Mouse (Mus musculus): ENCODE measurements around the gene Chtf18. TPM values are rescaled to one million over a fixed set of nuclear protein-coding genes. Genes with fewer than 3 reads are reported as not detected.
"Not testable (repeated sequence)": the region's sequence is repeated elsewhere in the genome, so short reads cannot be mapped to it uniquely, and the experiment has no call there.

The Chtf18 gene
- total and polyA plus RNA-seq, 3 experiments = 35.5 to 71.1 TPM; not detected in 1

DNA sequence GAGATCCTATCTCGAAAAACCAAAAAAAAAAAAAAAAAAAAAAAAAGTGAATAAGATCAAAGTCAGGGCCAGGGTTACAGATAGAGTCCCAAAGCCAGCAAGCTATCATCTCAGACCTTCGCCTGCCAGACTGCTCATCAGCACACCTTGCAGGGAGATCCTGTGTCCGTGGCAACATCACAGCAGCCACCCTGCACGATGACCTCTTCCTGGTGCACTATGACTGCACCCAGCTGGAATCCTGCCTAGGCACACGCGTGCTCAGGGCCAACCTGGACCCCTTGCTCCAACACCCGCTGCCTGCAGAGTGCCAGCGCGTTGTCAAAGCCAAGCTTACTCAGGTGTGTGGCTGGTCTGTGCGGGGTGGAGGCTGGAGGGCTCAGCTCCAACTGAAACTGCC is 17.1 kb upstream of the Chtf18 start:
- no peaks in the 10 kb centered on the region for H3K9me3 ChIP-seq (replicated peaks; ENCODE audit: insufficient read depth, low read length)
- no peaks in the 10 kb centered on the region for H3K36me3 ChIP-seq (ENCODE audit: control insufficient read depth in 1 of 2, insufficient read depth in 2 of 2, low read length in 2 of 2)
- H3K79me2 ChIP-seq (ENCODE audit: control insufficient read depth, insufficient read depth, low read length, poor library complexity) = no peaks in the 10 kb centered on the region
- peaks cover 4 to 5% of the 10 kb centered on the region in 2 experiments; a peak in 2 of 4 replicates for H3K27me3 ChIP-seq (ENCODE audit: control insufficient read depth in 1 of 2, insufficient read depth in 2 of 2, low read length in 2 of 2)
- DNase-seq (ENCODE audit: low read depth, low spot score) = no peak
- no peak overlapping the region for H3K27ac ChIP-seq (ENCODE audit: control insufficient read depth, low read depth, low read length)
- H3K4me3 ChIP-seq (ENCODE audit: control insufficient read depth in 1 of 2, insufficient read depth in 1 of 2, low read depth in 2 of 2, low read length in 2 of 2) = no peak overlapping the region
- H3K9ac ChIP-seq (ENCODE audit: control insufficient read depth, low read depth, low read length, poor library complexity, severe bottlenecking) = no peak overlapping the region
- no peak for TF ChIP-seq USF2 (IDR thresholded peaks at IDR 0.05; ENCODE audit: borderline replicate concordance in 1 of 2, insufficient read depth in 1 of 2, low read depth in 1 of 2, low read length in 2 of 2)
- TF ChIP-seq MAX (IDR thresholded peaks at IDR 0.05; ENCODE audit: low read length) = no peak
- no peak for TF ChIP-seq POLR2A (IDR thresholded peaks at IDR 0.05; ENCODE audit: control insufficient read depth in 1 of 2, insufficient read depth in 1 of 2, low read depth in 1 of 2, low read length in 2 of 2, poor library complexity in 1 of 2)
- no peak for TF ChIP-seq POLR2AphosphoS5 (IDR thresholded peaks at IDR 0.05; ENCODE audit: borderline replicate concordance, low read depth, low read length)
- TF ChIP-seq ETS1 (IDR thresholded peaks at IDR 0.05; ENCODE audit: low read depth, low read length) = no peak
- no peak for TF ChIP-seq MXI1 (IDR thresholded peaks at IDR 0.05; ENCODE audit: low read depth, low read length)
- no peak for TF ChIP-seq BHLHE40 (IDR thresholded peaks at IDR 0.05; ENCODE audit: borderline replicate concordance, low read depth, low read length)
- no peak for TF ChIP-seq JUND (IDR thresholded peaks at IDR 0.05; ENCODE audit: low read depth, low read length)
- no peaks in the 10 kb centered on the region for H3K4me1 ChIP-seq (ENCODE audit: control insufficient read depth in 1 of 2, insufficient read depth in 2 of 2, low read length in 2 of 2)

DNA sequence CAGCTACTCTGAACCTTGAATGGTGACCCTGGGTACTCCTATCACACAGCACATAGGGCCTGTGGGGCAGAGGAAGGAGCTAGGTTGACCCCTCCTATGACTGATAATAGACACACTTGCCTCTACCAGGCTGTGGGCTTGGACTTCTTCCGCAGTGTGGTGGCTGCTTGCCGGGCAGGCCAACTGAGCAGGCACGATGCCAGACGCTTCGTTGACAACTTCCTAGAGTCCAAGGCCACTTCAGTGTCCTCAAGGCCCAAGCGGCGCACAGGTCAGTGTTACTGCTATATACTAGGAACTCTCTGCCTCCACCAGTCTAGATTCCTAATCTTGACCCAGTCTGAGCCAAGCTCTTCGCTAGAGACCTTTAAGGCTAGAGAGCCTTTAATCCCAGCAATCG is 16.6 kb upstream of the Chtf18 start:
- Histone ChIP-seq H3K4me3 (ENCODE audit: control insufficient read depth in 1 of 2, insufficient read depth in 1 of 2, low read depth in 2 of 2, low read length in 2 of 2) (no peak overlapping the region), H3K9ac (ENCODE audit: control insufficient read depth, low read depth, low read length, poor library complexity, severe bottlenecking) (no peak overlapping the region), H3K27me3 (ENCODE audit: control insufficient read depth in 1 of 2, insufficient read depth in 2 of 2, low read length in 2 of 2) (peaks cover 4 to 5% of the 10 kb centered on the region in 2 experiments; a peak in 2 of 4 replicates), H3K36me3 (ENCODE audit: control insufficient read depth in 1 of 2, insufficient read depth in 2 of 2, low read length in 2 of 2) (no peaks in the 10 kb centered on the region), H3K4me1 (ENCODE audit: control insufficient read depth in 1 of 2, insufficient read depth in 2 of 2, low read length in 2 of 2) (no peaks in the 10 kb centered on the region), H3K27ac (ENCODE audit: control insufficient read depth, low read depth, low read length) (no peak overlapping the region), H3K79me2 (ENCODE audit: control insufficient read depth, insufficient read depth, low read length, poor library complexity) (no peaks in the 10 kb centered on the region), H3K9me3 (replicated peaks; ENCODE audit: insufficient read depth, low read length) (no peaks in the 10 kb centered on the region)
- DNase-seq (ENCODE audit: low read depth, low spot score) = no peak
- no peak for TF ChIP-seq MXI1 (IDR thresholded peaks at IDR 0.05; ENCODE audit: low read depth, low read length)
- TF ChIP-seq USF2 (IDR thresholded peaks at IDR 0.05; ENCODE audit: borderline replicate concordance in 1 of 2, insufficient read depth in 1 of 2, low read depth in 1 of 2, low read length in 2 of 2) = no peak
- no peak for TF ChIP-seq KAT2A (conservative IDR thresholded peaks at IDR 0.05; ENCODE audit: low read depth, low read length)
- TF ChIP-seq TBP (IDR thresholded peaks at IDR 0.05; ENCODE audit: low read depth, low read length) = no peak
- TF ChIP-seq NELFE (IDR thresholded peaks at IDR 0.05; ENCODE audit: low read depth, low read length) = no peak
- no peak for TF ChIP-seq MAFK (IDR thresholded peaks at IDR 0.05; ENCODE audit: borderline replicate concordance, low read depth, low read length)
- no peak for TF ChIP-seq ZKSCAN1 (IDR thresholded peaks at IDR 0.05; ENCODE audit: low read depth, low read length)
- TF ChIP-seq POLR2AphosphoS2 (IDR thresholded peaks at IDR 0.05; ENCODE audit: low read length) = no peak
- no peak for TF ChIP-seq MYC (IDR thresholded peaks at IDR 0.05; ENCODE audit: low read depth, low read length)
- no peak for TF ChIP-seq ELF1 (IDR thresholded peaks at IDR 0.05; ENCODE audit: low read depth, low read length)
- TF ChIP-seq ETS1 (IDR thresholded peaks at IDR 0.05; ENCODE audit: low read depth, low read length) = no peak
- TF ChIP-seq TAL1 (IDR thresholded peaks at IDR 0.05; ENCODE audit: low read length) = no peak
- no peak for TF ChIP-seq MEF2A (IDR thresholded peaks at IDR 0.05; ENCODE audit: extremely low read depth, insufficient replicate concordance, low read depth, low read length, poor library complexity, severe bottlenecking)
- no peak for TF ChIP-seq ZMIZ1 (IDR thresholded peaks at IDR 0.05; ENCODE audit: low read depth, low read length)

DNA sequence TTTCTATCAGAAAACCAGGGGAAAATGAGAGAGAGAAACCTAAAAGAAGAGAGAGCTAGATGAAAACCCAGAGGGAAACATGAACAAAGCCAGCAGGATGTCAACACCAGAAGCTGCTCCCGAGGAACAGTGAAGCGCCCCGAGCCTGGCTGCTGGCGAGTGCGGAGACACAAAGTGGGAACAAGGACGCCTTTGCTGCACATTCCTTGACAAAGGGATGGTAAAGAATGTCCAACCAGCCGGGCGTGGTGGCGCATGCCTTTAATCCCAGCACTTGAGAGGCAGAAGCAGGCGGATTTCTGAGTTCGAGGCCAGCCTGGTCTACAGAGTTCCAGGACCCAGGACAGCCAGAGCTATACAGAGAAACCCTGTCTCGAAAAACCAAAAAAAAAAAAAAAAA is 14.3 kb upstream of the Chtf18 start:
- not testable (repeated sequence) for H3K27ac ChIP-seq (ENCODE audit: control insufficient read depth, low read depth, low read length); H3K27me3 ChIP-seq (ENCODE audit: control insufficient read depth in 1 of 2, insufficient read depth in 2 of 2, low read length in 2 of 2)

More for the DNA sequence above, 14.3 kb upstream of the Chtf18 start:
- DNase-seq (ENCODE audit: low read depth, low spot score); H3K79me2 ChIP-seq (ENCODE audit: control insufficient read depth, insufficient read depth, low read length, poor library complexity); H3K9ac ChIP-seq (ENCODE audit: control insufficient read depth, low read depth, low read length, poor library complexity, severe bottlenecking); H3K9me3 ChIP-seq (replicated peaks; ENCODE audit: insufficient read depth, low read length); H3K4me3 ChIP-seq (ENCODE audit: control insufficient read depth in 1 of 2, insufficient read depth in 1 of 2, low read depth in 2 of 2, low read length in 2 of 2); H3K4me1 ChIP-seq (ENCODE audit: control insufficient read depth in 1 of 2, insufficient read depth in 2 of 2, low read length in 2 of 2); H3K36me3 ChIP-seq (ENCODE audit: control insufficient read depth in 1 of 2, insufficient read depth in 2 of 2, low read length in 2 of 2): not testable (repeated sequence)
